Mouse (Mus musculus) thymus, postnatal 4 days (tissue): ENCODE data around the gene Ctnnbl1.

Experiments used
- DNase-seq: peaks from one replicate; pipeline ENCODE4 v3.0.0; 2021

The Ctnnbl1 gene

DNA sequence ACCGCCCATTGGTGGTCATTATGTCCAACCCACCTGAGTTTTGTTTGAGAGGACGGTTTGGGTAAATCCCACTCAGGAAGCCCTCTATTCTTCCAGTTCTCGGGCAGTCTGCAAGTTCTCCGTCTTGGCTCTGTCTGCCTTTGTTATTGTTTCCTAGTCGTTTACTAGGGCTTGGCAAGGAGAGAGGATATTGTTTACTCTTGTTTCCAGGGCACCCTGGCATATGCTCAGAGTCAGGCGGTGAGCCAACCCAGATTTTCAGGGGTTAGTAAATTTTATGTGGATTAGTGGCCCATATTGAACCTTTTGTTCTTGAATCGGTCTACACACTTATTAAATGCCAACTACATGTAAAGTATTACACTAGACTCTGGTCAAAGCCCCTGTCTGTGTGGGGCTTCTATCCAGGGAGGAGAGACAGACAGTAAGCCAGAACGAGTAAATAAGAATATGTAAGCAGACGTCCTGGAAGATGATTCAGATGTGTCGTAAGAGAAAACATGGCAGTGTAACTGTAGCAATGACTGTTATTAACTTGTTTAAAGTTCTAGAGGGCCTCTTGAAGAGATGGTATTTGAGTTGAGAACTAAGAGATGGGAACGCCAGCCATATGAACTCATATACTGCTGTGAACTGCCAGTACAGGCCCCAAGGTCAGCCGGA, 13.9 kb downstream of the Ctnnbl1 start:
- no peak for DNase-seq

DNA sequence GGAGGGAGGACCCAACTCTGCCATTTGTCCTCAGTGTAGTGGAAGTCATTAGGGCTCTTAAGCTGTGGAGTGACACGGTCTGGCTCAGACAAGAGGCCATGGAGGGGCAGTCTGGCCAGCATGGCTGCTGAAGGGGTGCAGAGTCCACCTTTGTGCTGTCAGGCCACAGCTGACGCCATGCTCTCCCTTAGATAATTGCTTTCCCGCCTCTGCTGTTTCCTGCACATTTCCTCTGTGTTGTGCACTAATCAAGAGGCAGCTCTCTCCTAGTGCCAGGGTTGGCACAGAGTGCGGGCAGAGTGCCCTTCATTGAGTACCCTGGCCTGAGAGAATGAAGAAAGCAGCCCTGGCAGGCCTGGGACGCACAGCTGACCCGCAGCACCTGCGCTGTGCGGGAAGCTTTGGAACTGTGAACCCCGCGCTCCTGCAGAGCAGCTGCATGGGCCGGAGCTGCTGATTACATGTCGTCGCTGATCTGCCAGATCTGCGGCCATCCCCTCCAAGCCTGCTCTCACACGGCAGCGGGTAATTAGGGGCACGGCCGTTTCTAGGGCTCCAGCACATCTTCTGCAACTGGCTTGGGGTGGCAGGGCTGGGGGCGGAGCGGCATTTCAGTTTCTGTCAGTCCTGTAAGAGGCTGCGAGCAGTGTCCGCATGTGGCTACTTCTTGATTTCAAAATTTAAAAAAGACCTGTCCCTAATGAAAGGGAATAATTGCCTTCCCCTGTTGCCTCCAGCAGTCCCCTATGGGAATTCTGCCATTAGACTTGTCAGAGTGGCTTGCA, 14.6 kb downstream of the Ctnnbl1 start:
- DNase-seq = no peak

DNA sequence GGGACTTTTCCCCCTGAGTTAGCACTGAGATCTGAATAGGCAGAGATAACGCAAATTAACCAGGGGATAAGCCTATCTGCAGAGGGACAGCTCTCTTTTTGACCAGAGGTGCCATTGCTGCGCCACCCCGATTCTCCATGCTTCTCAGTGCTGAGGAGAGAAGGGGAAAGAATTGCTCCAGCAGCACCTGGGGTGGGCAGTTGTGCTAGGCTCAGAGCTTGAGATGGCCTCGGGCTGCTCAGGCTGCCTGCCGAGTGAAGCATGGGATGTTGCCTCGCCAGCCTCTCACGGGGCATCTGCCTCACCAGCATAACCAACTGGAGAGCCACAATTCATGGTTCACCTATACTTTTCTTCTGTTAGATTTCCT, 15.2 kb downstream of the Ctnnbl1 start:
- DNase-seq = no peak

DNA sequence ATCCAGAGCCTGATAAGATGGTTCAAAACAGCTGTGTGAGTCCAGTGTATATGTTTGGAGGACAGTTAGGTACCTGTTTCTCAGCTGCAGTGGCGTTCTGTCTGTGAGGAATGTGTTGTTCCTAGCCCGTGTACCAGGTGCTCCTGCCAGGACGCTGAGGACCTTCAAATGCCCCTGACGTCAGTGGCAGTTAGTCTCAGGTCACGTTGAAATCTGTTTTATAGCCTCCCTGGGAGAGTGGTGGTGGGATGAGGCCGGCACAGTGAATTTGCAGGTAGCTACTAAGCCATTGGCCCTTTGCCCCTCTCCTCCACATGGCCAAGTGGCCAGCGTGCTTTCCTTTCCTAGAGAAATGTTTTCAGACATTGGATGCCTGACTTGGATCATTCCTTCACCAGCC, 18.6 kb downstream of the Ctnnbl1 start:
- DNase-seq = no peak

DNA sequence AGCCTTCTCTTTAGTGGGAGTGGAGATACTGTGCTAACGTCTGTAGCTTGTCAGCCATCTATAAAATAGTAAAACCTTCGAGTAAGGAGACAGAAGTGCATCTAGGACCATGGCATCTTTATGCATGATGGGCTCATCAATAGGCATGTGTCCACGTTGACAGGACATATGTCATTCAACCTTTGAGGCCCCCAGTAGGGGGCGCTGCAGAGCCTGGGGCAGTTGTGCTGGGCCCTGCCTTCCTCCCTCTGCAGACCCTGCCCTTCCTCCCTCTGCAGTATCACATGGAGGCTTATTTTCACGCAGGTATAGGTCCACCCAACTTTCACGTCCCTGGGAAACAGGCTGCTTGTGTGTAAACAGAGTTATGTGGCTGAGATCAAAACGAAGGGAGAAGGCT, 19.0 kb downstream of the Ctnnbl1 start:
- peak; percentile 46 for DNase-seq

DNA sequence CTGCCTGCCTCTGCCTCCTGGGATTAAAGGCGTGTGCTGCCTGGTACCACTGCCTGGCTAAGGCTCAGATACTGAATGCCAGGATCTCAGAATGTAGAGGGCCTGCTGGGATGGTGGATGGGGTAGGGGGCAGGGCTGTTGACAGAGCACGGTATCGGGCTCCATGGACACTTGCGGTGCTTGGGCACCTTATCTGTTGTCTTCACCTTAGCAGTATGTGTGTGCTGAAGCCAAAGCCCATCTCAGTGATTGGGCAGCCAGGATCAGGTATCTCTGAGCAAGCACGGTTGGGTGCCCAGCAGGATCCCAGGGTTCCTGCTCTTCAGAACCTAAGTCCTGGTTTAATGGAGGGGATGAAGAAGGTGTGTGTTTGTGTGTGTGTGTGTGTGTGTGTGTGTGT, 21.2 kb downstream of the Ctnnbl1 start:
- DNase-seq = no peak

DNA sequence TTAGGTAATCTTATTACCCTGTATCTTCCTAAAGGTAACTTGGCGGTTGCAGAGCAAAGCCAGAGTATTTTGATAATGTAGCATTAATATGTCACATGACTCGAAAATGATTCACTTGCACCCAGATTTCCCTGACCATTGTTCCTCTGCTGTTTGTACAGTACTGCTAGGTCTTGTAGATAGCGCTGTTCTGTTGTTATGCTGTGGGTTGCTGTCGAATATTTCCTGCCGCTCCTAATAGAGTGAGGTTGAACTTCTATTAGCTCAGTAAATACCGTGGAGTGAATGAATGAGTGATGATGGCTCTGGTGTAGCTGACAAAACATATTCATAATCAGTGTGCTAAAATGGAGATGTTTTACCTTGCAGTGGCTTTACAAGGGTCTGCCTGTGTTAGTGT, 22.5 kb downstream of the Ctnnbl1 start:
- DNase-seq = no peak

DNA sequence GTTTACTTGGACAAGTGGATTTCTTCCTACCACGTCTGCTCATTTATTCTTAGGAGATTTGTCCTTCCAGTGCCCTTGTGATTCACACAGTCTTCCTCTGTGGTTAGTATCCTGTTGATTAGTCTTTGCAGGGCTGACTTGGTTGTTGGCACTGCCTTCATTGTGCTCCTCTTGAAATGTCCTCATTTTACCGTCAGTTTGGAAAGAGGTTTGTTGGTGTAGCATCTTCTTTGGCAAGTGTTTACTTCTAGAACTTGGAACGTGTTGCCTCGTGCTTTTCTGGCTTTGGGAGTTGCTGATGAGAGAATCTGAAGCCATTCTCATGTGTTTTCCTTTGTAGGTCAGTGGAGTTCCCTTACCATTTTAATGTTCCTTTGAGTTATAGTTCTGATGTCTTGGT, 25.7 kb downstream of the Ctnnbl1 start:
- DNase-seq = no peak

DNA sequence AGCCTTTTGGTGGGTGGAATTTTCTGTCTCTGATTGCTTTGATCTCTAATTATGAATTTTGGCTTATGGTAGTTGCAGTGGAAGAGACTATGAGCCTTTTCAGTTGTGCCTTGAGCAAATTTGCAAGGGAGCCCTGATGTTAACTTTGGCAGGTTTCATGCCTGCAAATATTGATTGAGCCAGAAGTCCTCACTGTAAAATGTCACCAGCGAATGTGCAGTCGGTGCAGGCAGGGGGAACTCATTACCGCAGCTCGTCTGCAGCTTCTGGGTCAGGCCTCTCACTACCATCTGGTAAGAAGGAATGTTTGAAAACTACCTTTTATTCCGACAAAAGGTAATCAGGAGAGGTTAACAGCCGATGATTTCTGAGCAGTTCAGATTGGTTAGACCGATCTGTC, 29.4 kb downstream of the Ctnnbl1 start:
- no peak for DNase-seq

DNA sequence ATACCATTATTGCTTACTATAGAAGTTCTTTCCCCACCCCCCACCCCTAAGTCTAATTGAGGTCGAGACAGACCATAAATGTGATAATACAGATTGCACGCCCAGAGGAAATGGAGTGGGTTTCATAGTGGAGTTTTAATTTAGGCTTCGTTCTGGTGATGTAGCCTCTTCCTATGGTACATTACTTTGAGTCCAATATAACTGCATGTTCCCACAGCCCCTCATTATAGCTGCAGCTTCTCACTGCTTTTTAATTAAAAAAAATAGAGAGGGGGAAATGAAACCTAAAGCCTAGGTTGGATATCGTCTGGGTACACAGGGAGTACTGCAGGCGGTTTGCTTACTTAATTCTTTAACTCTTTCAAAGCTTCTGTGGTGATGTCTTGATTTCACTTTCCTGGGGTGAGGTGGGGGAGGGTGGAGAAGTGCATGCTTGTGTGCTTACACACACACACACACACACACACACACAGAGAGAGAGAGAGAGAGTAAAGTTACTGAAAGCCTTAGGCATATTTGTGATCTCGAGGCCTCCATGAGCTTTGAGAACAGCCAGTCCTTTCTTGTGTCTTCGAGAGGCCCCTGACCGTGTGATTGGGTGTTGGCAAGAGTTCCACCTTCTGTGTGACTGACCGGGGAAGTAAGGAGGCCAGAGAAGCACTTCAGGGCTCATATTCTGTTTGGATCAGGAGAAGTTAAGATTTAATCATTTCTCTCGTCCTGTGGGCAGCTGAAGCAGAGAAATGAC, 31.7 kb downstream of the Ctnnbl1 start:
- DNase-seq = no peak

DNA sequence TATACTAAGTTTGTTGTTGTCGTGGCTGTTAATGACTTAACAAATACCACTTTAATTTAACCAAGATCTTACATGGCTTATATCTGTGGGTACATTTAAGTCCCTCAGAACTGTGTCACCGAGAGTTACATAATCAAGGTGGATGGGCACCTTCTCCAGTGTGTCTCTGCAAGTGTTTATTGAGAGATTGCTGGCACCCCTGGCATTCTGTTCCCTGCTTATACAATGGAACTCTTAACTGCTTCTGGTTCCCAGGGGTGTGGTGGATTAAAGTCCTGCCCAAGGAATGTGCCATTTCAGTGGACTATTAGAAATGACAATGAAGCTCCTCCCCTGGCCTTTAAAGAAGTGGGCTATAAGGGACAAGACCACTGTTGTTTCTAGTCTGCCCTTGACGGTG, 33.6 kb downstream of the Ctnnbl1 start:
- no peak for DNase-seq

DNA sequence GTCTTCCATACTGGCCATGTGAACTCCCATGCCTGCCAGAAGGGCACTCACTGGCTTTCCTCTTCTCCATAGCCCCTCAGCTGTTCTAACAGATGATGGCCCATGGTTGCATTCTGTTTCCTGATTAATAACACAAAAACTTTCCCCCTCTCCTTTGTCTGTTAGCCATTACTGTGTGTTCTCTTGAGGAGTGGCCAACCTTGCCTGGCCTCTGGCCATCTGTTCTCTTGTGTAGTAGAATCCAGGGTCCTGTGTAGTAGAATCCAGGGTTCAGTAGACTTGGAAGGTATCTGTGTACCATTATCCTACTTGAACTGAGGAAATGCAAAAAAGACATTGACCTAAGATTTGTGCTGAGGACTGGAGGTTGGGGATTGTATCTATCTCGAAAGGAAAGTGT, 36.5 kb downstream of the Ctnnbl1 start:
- no peak for DNase-seq

DNA sequence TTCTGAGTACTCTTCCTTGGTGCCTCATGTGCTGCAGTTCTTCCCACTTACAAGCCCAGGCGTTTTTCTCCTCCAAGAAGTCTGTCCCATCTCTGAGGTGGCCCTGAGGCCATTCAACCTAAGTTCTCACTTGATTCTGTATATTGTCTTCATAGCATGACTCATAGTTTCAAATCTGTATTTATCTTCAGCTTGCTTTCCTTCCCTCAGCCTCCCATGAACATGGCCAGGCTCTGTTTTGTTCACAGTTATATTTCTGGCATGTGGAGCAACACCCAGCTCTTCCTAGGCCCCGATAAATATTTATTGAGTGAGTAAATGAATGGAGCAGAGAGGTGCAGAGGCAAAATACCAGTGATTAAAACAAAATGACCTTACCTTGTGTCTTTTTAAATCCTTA, 38.8 kb downstream of the Ctnnbl1 start:
- DNase-seq = no peak

DNA sequence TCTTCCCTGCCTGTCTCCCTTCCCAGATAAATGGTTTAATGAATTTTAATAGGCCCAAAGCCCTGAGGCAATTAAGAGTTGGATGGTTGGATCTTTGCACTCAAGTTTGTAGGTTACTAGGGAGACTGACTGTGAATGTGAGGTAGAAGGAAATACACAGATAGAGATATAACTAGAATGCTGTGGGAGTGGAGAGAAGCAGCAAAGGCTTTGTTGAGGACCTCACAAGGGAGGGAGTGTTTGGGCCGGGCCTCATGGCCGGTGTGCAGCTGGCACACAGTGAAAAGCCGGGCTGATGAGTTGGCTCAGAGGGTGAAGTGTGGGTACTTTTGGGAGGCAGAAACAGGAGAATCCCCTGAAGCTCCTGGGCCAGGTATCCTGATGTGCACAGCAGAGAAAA, 43.8 kb downstream of the Ctnnbl1 start:
- no peak for DNase-seq

DNA sequence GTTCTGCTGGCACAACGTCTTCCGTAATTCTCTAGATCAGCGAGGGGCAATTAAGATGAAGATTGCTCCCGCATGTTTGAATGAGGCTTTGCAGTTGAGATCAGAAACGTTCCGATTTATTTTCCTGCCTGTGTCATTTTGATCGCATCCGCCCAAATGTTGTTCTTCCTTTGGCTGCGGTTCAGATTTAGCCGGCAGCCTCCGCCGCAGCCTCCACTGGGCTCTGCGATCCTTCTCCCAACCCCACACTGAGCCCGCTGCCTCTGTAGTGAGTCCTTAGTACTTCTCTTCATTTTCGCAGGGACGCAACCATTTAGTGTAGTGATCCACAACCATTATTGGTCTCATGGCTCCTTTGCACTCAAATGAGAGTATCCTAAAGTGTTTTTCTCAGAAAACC, 46.0 kb downstream of the Ctnnbl1 start:
- no peak for DNase-seq

DNA sequence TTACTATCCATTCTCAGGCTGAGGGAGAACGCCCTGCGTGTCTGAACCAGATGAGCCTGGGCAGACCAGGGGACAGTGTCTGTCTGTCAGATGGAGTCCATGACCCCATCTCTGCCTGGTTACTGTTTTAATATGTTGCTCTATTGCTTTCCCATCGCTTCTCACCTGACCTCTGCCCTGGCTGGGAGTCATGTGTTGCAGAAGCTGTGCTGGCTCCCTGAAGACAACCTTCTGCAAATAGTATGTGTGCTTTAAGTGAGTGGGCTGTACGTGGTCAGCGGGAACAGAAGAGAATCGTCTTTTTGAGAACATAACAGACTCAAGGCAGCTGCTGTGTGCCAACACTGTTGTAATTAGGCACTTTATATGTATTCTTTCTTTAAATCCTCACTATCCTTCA, 47.0 kb downstream of the Ctnnbl1 start:
- DNase-seq = no peak

DNA sequence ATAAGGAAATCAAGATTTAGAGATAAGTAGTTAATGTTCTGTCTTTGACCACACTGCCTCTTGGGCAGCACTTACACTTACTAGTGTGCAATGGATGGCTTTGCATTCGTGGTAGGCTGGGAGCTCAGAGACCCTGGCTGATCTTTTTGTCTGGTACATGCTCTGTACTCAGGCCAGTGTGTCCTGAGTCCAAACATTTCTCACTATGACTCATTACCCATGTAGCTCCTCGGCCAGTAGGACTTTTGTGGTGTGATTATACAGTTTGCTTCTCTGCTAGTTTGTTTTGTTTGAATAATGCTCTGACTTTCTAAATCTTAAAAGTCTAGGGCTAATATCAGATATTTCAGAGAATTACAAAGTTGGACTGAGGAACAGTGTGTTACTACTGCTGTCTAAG, 47.4 kb downstream of the Ctnnbl1 start:
- DNase-seq = no peak

DNA sequence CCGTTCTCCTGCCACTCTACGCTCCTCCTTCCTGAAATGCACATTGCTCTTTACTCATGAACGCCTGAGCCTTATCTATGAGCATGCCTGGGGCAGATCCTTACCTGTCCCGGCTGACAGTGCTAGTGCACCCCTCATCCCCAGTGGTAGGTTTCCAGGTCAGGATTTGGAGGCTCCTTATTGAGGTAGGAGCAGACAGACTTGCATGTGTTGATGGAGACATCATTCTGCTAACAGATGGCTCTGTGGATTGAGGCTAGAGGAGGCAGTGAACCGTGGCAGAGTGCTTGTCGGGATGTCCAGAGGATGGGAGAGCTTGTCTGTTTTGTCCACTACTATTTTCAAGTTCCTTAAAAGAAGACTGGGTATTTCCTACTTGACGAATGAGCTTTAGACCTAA, 52.0 kb downstream of the Ctnnbl1 start:
- DNase-seq = no peak

DNA sequence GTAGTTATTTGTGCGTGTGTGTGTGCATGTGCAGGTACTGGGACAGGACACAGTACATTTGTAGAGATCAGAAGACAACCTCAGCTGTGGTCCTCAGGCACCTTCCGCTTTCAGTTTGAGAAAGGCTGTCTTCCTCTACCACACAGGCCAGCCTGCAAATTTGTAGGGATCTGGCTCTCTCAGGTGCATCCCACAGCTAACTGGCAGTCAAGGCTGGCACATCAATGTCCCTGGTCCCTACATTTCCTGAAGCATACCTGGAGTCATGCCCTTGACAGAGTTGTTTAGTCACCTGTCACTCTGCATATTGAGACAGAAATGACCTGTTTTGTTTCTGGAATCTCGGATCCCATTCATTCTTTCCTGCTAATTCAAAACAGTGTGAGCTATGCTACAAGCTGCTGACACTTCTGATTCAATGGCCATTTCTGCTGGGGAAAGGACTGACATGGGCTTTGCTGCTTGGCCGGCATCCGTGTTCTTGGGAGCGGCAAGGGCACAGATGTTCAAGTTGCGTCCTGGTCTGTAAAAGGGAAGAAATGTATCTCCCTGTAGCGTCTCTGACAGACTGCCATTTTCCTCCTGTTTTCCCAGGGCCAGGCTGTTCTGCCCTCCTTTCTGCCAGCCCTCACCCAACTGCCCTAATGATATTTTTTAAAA, 53.8 kb downstream of the Ctnnbl1 start:
- DNase-seq = no peak

DNA sequence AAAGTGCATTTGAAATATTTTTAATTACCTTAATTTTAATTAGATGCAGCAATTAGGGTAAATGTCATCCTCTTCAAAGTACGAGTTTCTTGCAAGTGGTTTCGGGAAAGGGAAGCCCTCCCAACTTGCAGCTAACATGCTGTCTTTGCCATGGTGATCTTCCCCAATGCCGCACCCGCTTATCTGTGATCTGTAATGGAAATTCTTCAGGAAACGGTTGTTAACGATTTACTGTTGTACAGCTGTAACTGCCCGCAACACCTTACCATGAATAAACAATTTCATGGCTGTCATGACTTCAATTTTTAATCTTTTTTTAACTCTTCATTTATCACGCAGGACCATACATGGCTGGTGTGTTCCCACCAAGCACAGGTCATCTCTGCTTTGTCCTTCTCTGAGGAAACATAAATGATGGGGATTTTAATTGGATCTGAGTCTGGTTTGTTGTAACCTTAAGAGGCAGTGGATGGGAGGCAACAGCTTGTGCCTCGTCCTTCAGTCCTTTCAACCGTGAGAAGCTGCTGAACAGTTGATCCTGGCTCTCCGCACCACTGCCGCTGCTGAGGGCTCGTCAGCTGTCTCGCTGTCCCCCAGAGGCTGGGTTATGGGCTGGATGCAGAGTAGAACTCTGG, 54.4 kb downstream of the Ctnnbl1 start:
- no peak for DNase-seq

DNA sequence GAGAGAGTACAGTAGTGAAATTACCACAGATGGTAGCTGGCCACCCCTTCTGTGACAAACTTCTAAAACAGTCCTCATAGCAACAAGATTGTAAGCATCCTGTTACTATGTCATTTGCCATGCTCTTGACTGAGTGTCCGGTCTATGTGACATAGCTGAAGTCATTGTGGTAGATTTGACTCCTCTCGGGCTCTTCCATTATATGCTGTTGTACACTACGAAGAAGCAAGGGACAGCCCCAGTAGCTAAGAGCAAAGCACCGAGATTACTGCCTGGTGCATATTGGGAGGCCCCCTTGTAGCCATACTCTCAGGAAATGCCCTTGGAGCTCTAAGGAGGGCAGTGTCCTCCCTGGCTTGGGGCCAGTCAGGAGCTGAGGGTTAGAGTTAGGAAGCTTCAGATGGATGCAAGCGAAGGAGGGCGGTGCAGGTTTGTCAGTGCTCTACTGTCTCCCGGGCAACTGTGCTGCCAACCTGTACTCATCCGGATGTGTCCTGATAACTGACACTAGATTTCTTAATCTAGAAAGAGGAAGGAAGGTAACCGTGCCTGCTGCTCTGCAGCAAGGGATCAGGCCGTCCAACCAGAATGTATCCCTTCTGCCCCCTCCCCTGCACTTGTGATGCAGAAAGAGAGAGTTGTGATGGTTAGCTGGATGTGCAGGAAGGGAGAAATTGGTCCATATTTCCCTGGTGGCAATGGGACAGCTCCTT, 55.8 kb downstream of the Ctnnbl1 start:
- no peak for DNase-seq

DNA sequence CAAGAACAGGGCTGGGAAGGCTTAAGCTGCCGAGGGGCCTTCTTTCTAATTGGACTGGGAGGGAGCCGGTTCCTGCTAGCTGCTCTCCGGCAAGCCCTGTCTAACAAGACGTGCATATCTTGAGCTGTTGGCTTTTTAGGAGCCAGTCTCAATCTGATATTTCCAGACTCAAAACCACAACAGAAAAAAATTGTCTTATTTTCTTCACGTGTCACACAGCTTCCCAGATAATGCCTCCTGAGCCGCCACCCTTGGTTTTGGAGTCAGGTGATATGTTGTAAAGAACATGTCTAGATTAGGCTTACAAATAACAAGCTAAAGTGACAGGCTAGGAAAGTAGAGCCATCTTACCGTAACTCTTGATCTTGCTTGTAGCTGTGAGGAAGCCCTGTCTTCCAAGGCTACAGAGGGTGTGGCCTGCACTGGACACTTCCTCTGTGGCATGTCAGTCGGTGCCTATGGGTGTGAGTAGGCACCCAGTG, 56.7 kb downstream of the Ctnnbl1 start:
- DNase-seq = no peak
